Mouse (Mus musculus): ENCODE results near the gene Lrrc58. TPM values are rescaled to one million over a fixed set of nuclear protein-coding genes. Genes with fewer than 3 reads are reported as not detected.

The Lrrc58 gene
- polyA plus RNA-seq, 1 experiment from 2014 or later, result 66.7 TPM

DNA sequence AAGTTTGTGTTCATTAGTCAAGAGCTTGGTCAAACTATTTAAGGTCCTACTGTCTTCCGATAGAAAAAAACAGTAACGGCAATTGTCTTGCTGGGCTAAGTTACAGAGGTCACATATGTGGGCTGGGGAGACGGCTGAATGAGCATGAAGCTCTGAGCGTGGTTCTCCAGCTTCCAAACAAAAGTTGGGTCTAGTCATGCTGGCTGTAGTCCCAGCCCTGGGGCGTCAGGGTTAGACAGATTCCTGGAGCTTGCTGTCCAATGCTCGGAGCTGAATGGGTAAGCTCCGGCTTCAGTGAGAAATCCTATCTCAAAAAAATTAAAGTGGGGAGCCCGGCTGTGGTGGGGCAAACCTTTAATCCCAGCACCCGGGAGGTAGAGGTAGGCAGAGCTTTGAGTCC, 14.9 kb upstream of the Lrrc58 start:
- Histone ChIP-seq H3K27me3 (no peaks in the 10 kb centered on the region), H3K4me1 (replicated peaks) (peaks cover 5% of the 10 kb centered on the region; the same call in 1 of the 2 replicates), H3K36me3 (no peaks in the 10 kb centered on the region), H3K9me3 (no peaks in the 10 kb centered on the region), H3K27ac (no peak overlapping the region), H3K9ac (replicated peaks) (no peak overlapping the region), H3K4me2 (no peak overlapping the region), H3K4me3 (replicated peaks) (no peak overlapping the region)
- ATAC-seq (ENCODE audit: insufficient number of reproducible peaks, insufficient read depth, low FRiP score, low TSS enrichment, low read depth), result no peak
- 85% methylated on average over 9 of the region's 9 CpGs for WGBS

DNA sequence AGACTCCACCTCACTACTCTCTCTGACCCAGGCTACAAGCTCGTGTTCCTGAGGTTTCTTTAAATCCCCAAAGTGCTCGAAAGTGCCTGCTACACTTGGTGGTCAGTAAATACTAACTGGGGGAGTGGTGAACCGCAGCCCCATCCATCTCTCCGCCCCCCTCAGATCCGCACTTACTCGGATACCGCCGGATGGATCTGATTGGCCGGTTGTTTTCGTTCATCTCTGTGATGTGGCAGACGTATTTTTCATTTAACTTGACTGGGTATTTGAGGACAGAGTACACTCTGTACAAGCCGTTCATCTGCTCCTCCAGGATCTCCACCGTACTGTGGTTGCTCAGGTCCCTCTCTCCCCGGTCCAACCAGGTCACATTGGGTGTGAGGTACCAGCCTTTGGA, 14.1 kb upstream of the Lrrc58 start:
- H3K36me3 ChIP-seq, result no peaks in the 10 kb centered on the region
- H3K4me2 ChIP-seq, result no peak overlapping the region

GRCm38 (mm10) chr16:37854593-37854992, 13.6 kb upstream of the Lrrc58 start:
- Histone ChIP-seq H3K27ac (no peak overlapping the region), H3K4me2 (no peak overlapping the region), H3K4me3 (replicated peaks) (no peak overlapping the region), H3K9ac (replicated peaks) (no peak overlapping the region), H3K36me3 (no peaks in the 10 kb centered on the region), H3K9me3 (no peaks in the 10 kb centered on the region), H3K27me3 (no peaks in the 10 kb centered on the region), H3K4me1 (replicated peaks) (peaks cover 5% of the 10 kb centered on the region; the same call in 1 of the 2 replicates)
- 81% methylated on average over 5 of the region's 5 CpGs for WGBS
- no peak for ATAC-seq (ENCODE audit: insufficient number of reproducible peaks, insufficient read depth, low FRiP score, low TSS enrichment, low read depth)

More for the DNA sequence above, 14.1 kb upstream of the Lrrc58 start:
- Histone ChIP-seq H3K4me1 (replicated peaks) (peaks cover 5% of the 10 kb centered on the region; the same call in 1 of the 2 replicates), H3K27me3 (no peaks in the 10 kb centered on the region), H3K9me3 (no peaks in the 10 kb centered on the region), H3K4me3 (replicated peaks) (no peak overlapping the region), H3K9ac (replicated peaks) (no peak overlapping the region), H3K27ac (no peak overlapping the region)
- no peak for ATAC-seq (ENCODE audit: insufficient number of reproducible peaks, insufficient read depth, low FRiP score, low TSS enrichment, low read depth)
- 74% methylated on average over 14 of the region's 14 CpGs for WGBS

DNA sequence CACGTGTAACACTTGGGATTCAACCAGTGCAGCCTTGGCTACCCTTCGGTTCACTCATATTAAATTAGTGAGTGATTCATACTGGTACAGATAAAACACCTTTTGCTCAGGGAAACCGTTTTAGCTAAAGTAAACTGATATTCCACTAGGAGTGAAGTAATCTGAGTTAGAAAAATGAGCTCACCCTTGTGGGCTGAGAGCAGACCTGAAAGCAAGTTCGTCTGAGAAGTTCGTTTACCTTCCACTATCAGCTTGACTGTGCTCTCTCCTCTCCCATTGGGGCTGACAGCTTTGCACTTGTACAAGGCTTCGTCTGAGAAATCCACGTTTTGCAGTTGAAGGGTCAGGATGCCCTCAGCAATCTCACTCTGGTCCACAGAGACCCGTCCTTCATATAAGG, 12.6 kb upstream of the Lrrc58 start:
- H3K9ac ChIP-seq (replicated peaks), result no peak overlapping the region
- H3K27ac ChIP-seq, result no peak overlapping the region
- no peaks in the 10 kb centered on the region for H3K9me3 ChIP-seq
- no peak overlapping the region for H3K4me2 ChIP-seq
- no peaks in the 10 kb centered on the region for H3K27me3 ChIP-seq
- ATAC-seq (ENCODE audit: insufficient number of reproducible peaks, insufficient read depth, low FRiP score, low TSS enrichment, low read depth), result no peak
- WGBS, result 68% methylated on average over 8 of the region's 8 CpGs
- H3K4me1 ChIP-seq (replicated peaks), result peaks cover 5% of the 10 kb centered on the region; the same call in 1 of the 2 replicates
- H3K36me3 ChIP-seq, result no peaks in the 10 kb centered on the region
- no peak overlapping the region for H3K4me3 ChIP-seq (replicated peaks)

- ATAC-seq (ENCODE audit: insufficient number of reproducible peaks, insufficient read depth, low FRiP score, low TSS enrichment, low read depth), result no peak
- Histone ChIP-seq H3K4me2 (no peak overlapping the region), H3K36me3 (no peaks in the 10 kb centered on the region), H3K4me1 (replicated peaks) (peaks cover 5% of the 10 kb centered on the region; the same call in 1 of the 2 replicates), H3K9ac (replicated peaks) (no peak overlapping the region), H3K9me3 (no peaks in the 10 kb centered on the region), H3K27me3 (no peaks in the 10 kb centered on the region), H3K4me3 (replicated peaks) (no peak overlapping the region), H3K27ac (no peak overlapping the region)
- 64% methylated on average over 3 of the region's 3 CpGs for WGBS
Observed at GRCm38 (mm10) chr16:37856327-37856726, 11.9 kb upstream of the Lrrc58 start.

- H3K27me3 ChIP-seq, result no peaks in the 10 kb centered on the region
- no peaks in the 10 kb centered on the region for H3K4me1 ChIP-seq (replicated peaks)
- no peak for ATAC-seq (ENCODE audit: insufficient number of reproducible peaks, insufficient read depth, low FRiP score, low TSS enrichment, low read depth)
- H3K9ac ChIP-seq (replicated peaks), result no peak overlapping the region
- H3K4me3 ChIP-seq (replicated peaks), result no peak overlapping the region
- no peak overlapping the region for H3K27ac ChIP-seq
- H3K9me3 ChIP-seq, result peaks cover 4% of the 10 kb centered on the region; the same call in 1 of the 2 replicates
- WGBS, result 89% methylated on average over 8 of the region's 8 CpGs
- H3K36me3 ChIP-seq, result no peaks in the 10 kb centered on the region
- no peak overlapping the region for H3K4me2 ChIP-seq
Observed at GRCm38 (mm10) chr16:37857495-37857894, 10.7 kb upstream of the Lrrc58 start.

DNA sequence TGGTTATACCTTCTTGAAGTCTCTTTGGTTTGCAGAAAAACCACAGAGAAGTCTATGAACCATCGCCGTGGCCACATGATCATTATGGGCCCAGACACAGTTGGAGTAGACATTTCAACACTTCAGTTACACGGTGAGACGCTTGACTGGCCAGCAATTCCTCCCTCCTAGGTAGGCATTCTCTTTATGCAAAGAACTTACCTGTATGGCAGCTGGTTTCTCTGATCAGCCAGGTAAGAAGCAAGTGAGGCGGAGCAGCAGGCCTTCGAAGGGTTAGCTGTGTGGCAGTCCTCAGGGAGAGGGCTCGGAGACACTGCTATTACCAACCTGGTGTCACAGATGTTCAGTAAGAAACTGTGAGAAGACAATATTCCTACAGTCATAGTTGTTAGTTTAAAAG, 8.0 kb upstream of the Lrrc58 start:
- Histone ChIP-seq H3K4me3 (replicated peaks) (no peak overlapping the region), H3K4me2 (no peak overlapping the region), H3K27ac (no peak overlapping the region), H3K36me3 (no peaks in the 10 kb centered on the region), H3K9ac (replicated peaks) (no peak overlapping the region), H3K27me3 (no peaks in the 10 kb centered on the region), H3K4me1 (replicated peaks) (no peaks in the 10 kb centered on the region), H3K9me3 (peaks cover 4% of the 10 kb centered on the region; the same call in 1 of the 2 replicates)
- no peak for ATAC-seq (ENCODE audit: insufficient number of reproducible peaks, insufficient read depth, low FRiP score, low TSS enrichment, low read depth)
- WGBS, result 80% methylated on average over 7 of the region's 7 CpGs

DNA sequence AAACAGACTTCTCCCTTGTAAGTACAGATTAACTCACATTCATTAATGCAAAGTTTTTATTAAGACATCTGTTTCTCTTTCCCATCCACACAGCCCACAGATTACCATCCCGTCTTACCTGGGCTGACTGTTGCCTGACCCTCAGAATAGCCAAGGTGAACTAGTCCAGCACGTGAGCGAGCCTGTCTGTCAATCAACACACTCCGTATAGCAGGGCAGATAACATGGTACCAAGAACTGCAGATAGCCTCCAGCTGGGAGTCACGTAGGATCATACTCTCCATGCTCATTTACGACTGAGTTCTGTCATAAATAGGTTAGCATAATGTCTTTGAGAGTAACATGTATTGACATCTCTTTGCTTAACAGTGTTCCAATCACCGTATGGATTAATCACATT, 7.2 kb upstream of the Lrrc58 start, which contains the start of gene Gm36028:
Gene Gm36028 (minus strand): TSS at position 118 of the 400 bp plus-strand sequence.
- peaks cover 4% of the 10 kb centered on the region; the same call in 1 of the 2 replicates for H3K9me3 ChIP-seq
- H3K27me3 ChIP-seq, result no peaks in the 10 kb centered on the region
- no peaks in the 10 kb centered on the region for H3K36me3 ChIP-seq
- 83% methylated on average over 7 of the region's 7 CpGs for WGBS
- no peak within 1 kb of the TSS for H3K27ac ChIP-seq
- H3K4me3 ChIP-seq (replicated peaks), result no peak within 1 kb of the TSS
- no peak within 1 kb of the TSS for H3K4me2 ChIP-seq
- no peaks in the 10 kb centered on the region for H3K4me1 ChIP-seq (replicated peaks)
- no peak for ATAC-seq (ENCODE audit: insufficient number of reproducible peaks, insufficient read depth, low FRiP score, low TSS enrichment, low read depth)
- H3K9ac ChIP-seq (replicated peaks), result no peak within 1 kb of the TSS

GRCm38 (mm10) chr16:37863876-37864275, 4.3 kb upstream of the Lrrc58 start:
- H3K4me1 ChIP-seq (replicated peaks), result no peaks in the 10 kb centered on the region
- no peak overlapping the region for H3K4me2 ChIP-seq
- no peak overlapping the region for H3K9ac ChIP-seq (replicated peaks)
- ATAC-seq (ENCODE audit: insufficient number of reproducible peaks, insufficient read depth, low FRiP score, low TSS enrichment, low read depth), result no peak
- 75% methylated on average over 3 of the region's 3 CpGs for WGBS
- H3K4me3 ChIP-seq (replicated peaks), result no peak overlapping the region
- no peaks in the 10 kb centered on the region for H3K36me3 ChIP-seq
- no peak overlapping the region for H3K27ac ChIP-seq
- no peaks in the 10 kb centered on the region for H3K27me3 ChIP-seq
- H3K9me3 ChIP-seq, result peaks cover 4% of the 10 kb centered on the region; the same call in 1 of the 2 replicates

- 85% methylated on average over 9 of the region's 9 CpGs for WGBS
- H3K4me3 ChIP-seq (replicated peaks), result no peak overlapping the region
- H3K27ac ChIP-seq, result no peak overlapping the region
- H3K27me3 ChIP-seq, result no peaks in the 10 kb centered on the region
- H3K9ac ChIP-seq (replicated peaks), result no peak overlapping the region
- H3K36me3 ChIP-seq, result peaks cover 2% of the 10 kb centered on the region; the same call in 1 of the 2 replicates
- peaks cover 11% of the 10 kb centered on the region for H3K4me1 ChIP-seq (replicated peaks)
- no peak for ATAC-seq (ENCODE audit: insufficient number of reproducible peaks, insufficient read depth, low FRiP score, low TSS enrichment, low read depth)
- peaks cover 4% of the 10 kb centered on the region; the same call in 1 of the 2 replicates for H3K9me3 ChIP-seq
- H3K4me2 ChIP-seq, result no peak overlapping the region
Observed at GRCm38 (mm10) chr16:37865841-37866240, 2.3 kb upstream of the Lrrc58 start.

DNA sequence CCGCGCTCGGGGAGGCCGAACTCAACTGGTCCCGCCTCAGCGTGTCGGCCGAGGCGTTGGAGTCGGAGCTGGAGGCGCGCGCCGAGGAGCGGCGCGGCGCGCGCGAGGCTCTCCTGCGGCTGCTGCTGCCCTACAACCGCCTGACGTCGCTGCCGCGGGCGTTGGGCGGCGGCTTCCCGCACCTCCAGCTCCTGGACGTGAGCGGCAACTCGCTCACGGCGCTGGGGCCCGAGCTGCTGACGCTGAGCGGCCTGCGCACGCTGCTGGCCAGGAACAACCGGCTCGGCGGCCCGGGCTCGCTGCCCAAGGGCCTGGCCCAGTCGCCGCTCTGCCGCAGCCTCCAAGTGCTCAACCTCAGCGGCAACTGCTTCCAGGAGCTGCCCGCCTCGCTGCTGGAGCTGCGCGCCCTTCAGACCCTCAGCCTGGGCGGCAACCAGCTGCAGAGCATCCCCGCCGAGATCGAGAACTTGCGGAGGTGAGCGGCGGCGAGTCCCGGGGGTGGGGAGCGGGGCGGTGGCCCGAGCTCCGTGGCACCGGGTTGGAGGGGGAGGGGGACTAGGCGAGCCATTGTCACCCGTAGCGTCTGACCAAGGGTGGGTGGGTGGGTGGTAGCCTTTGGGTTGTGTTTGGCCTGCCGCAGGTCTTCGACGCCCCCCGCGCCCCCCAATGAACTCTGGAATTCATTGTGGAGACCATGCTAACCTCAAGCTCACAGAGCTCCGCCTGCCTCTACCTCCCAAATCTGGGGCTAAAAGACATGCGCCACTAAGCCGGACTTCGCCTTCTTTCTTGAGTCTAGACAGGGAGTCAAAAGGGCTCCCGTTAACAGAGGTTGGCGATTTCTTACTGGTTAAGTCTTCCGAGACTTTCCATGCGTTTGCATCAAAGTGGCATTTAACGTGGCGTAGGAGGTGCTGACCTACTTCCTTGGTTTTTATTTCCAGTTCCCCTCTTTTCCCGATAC, 599 bp downstream of the Lrrc58 start:
- WGBS, result under 1% methylated on average over 61 of the region's 87 CpGs
- Histone ChIP-seq H3K4me3 (replicated peaks) (peak overlapping the region; percentile 98), H3K36me3 (peaks cover 13% of the 10 kb centered on the region), H3K4me2 (peak overlapping the region; percentile 61), H3K27me3 (no peaks in the 10 kb centered on the region), H3K9ac (replicated peaks) (peak overlapping the region; percentile 99), H3K4me1 (replicated peaks) (peaks cover 19% of the 10 kb centered on the region), H3K9me3 (no peaks in the 10 kb centered on the region), H3K27ac (peak overlapping the region; percentile 99)
- ATAC-seq (ENCODE audit: insufficient number of reproducible peaks, insufficient read depth, low FRiP score, low TSS enrichment, low read depth), result peak; percentile 64

All from limb, embryonic 12.5 days (tissue).